In genomic region chr11:86807001-86807477, GRCm38 (mm10) we compare ENCODE assay signal across 8 mouse cellular contexts. TPM values are rescaled to one million over a fixed set of nuclear protein-coding genes. Genes with fewer than 3 reads are reported as not detected.
DNase-seq lines count a peak whose midpoint lies in the region; ATAC-seq lines count a peak whose summit lies in the region.

No protein-coding gene starts in this region.

- no peaks in the 10 kb centered on the region for H3K9me3 ChIP-seq in embryonic facial prominence, embryonic 12.5 days
- no peaks in the 10 kb centered on the region for H3K9me3 ChIP-seq in kidney, embryonic 15.5 days (replicated peaks)
- H3K9me3 ChIP-seq in midbrain, embryonic 16.5 days (replicated peaks; ENCODE audit: control insufficient read depth, low read length, poor library complexity, severe bottlenecking): no peaks in the 10 kb centered on the region
- no peaks in the 10 kb centered on the region for H3K9me3 ChIP-seq in stomach, embryonic 14.5 days (ENCODE audit: control insufficient read depth, low read depth, low read length)

- peak; percentile 39 for ATAC-seq in CD4-positive, CD25-positive, alpha-beta regulatory T cell, adult 4 months
- ATAC-seq in embryonic facial prominence, embryonic 12.5 days (ENCODE audit: insufficient number of reproducible peaks, insufficient read depth, low FRiP score, low TSS enrichment): peak; percentile 56; the same call in 1 of the 2 replicates
- ATAC-seq in kidney, embryonic 15.5 days (replicated peaks; ENCODE audit: low FRiP score): peak; percentile 75
- peak; percentile 94 for ATAC-seq in midbrain, embryonic 16.5 days
- ATAC-seq in stomach, embryonic 14.5 days (ENCODE audit: insufficient number of reproducible peaks, insufficient read depth, low FRiP score, low read depth): peak; percentile 64; the same call in 1 of the 2 replicates

- peak overlapping the region; percentile 69 for H3K4me2 ChIP-seq in embryonic facial prominence, embryonic 12.5 days (replicated peaks)
- H3K4me2 ChIP-seq in kidney, embryonic 15.5 days: peak overlapping the region; percentile 77
- peak overlapping the region; percentile 77 for H3K4me2 ChIP-seq in midbrain, embryonic 16.5 days (ENCODE audit: low read length)
- peak overlapping the region; percentile 81 for H3K4me2 ChIP-seq in stomach, embryonic 14.5 days (replicated peaks; ENCODE audit: low read depth, low read length)

- peaks cover 9% of the 10 kb centered on the region; the same call in 1 of the 2 replicates for H3K36me3 ChIP-seq in embryonic facial prominence, embryonic 12.5 days
- peaks cover 41% of the 10 kb centered on the region for H3K36me3 ChIP-seq in kidney, embryonic 15.5 days
- peaks cover 7% of the 10 kb centered on the region; the same call in 1 of the 2 replicates for H3K36me3 ChIP-seq in midbrain, embryonic 16.5 days (ENCODE audit: control insufficient read depth, insufficient read depth, low read length)
- peaks cover 7% of the 10 kb centered on the region; the same call in 1 of the 2 replicates for H3K36me3 ChIP-seq in stomach, embryonic 14.5 days (ENCODE audit: control insufficient read depth, insufficient read depth, low read length)

- 0% methylated on average over 25 of the region's 25 CpGs for WGBS in embryonic facial prominence, embryonic 12.5 days
- under 1% methylated on average over 25 of the region's 25 CpGs for WGBS in kidney, embryonic 15.5 days
- 0% methylated on average over 25 of the region's 25 CpGs for WGBS in midbrain, embryonic 16.5 days
- under 1% methylated on average over 25 of the region's 25 CpGs for WGBS in stomach, embryonic 14.5 days

- H3K9ac ChIP-seq in embryonic facial prominence, embryonic 12.5 days: peak overlapping the region; percentile 83
- peak overlapping the region; percentile 73 for H3K9ac ChIP-seq in kidney, embryonic 15.5 days
- H3K9ac ChIP-seq in midbrain, embryonic 16.5 days (ENCODE audit: low read depth, low read length): peak overlapping the region; percentile 70
- peak overlapping the region; percentile 39 for H3K9ac ChIP-seq in stomach, embryonic 14.5 days (replicated peaks; ENCODE audit: low read depth, low read length)

- H3K4me1 ChIP-seq in embryonic facial prominence, embryonic 12.5 days: peaks cover 5% of the 10 kb centered on the region; the same call in 1 of the 2 replicates
- H3K4me1 ChIP-seq in kidney, embryonic 15.5 days: peaks cover 11% of the 10 kb centered on the region
- H3K4me1 ChIP-seq in midbrain, embryonic 16.5 days (ENCODE audit: control insufficient read depth, insufficient read depth, low read length): peaks cover 7% of the 10 kb centered on the region; the same call in 1 of the 2 replicates
- H3K4me1 ChIP-seq in stomach, embryonic 14.5 days (ENCODE audit: control insufficient read depth, insufficient read depth, low read length): no peaks in the 10 kb centered on the region

- H3K27me3 ChIP-seq in embryonic facial prominence, embryonic 12.5 days: no peaks in the 10 kb centered on the region
- no peaks in the 10 kb centered on the region for H3K27me3 ChIP-seq in kidney, embryonic 15.5 days
- H3K27me3 ChIP-seq in midbrain, embryonic 16.5 days (ENCODE audit: control insufficient read depth, insufficient read depth, low read depth, low read length): no peaks in the 10 kb centered on the region
- H3K27me3 ChIP-seq in stomach, embryonic 14.5 days (ENCODE audit: control insufficient read depth, insufficient read depth, low read length): no peaks in the 10 kb centered on the region

- peak overlapping the region; percentile 90 for H3K4me3 ChIP-seq in embryonic facial prominence, embryonic 12.5 days
- peak overlapping the region; percentile 97 for H3K4me3 ChIP-seq in kidney, embryonic 15.5 days (replicated peaks)
- peak overlapping the region; percentile 89 for H3K4me3 ChIP-seq in midbrain, embryonic 16.5 days (ENCODE audit: low read depth, low read length)
- peak overlapping the region; percentile 72 for H3K4me3 ChIP-seq in stomach, embryonic 14.5 days (ENCODE audit: low read depth, low read length)

- peak; percentile 73 for DNase-seq in adrenal gland, postnatal 10 days
- peak; percentile 32 to 38 for DNase-seq in heart, adult 9 months (ENCODE audit: low spot score in 2 of 2)
- DNase-seq in liver: peak; percentile 48

- H3K27ac ChIP-seq in embryonic facial prominence, embryonic 12.5 days: peak overlapping the region; percentile 80
- H3K27ac ChIP-seq in kidney, embryonic 15.5 days: peak overlapping the region; percentile 84
- H3K27ac ChIP-seq in midbrain, embryonic 16.5 days (ENCODE audit: low read length): peak overlapping the region; percentile 76
- peak overlapping the region; percentile 24; the same call in 1 of the 2 replicates for H3K27ac ChIP-seq in stomach, embryonic 14.5 days (ENCODE audit: low read length)

RNA-seq across cellular contexts. Expression of gene Dhx40, which starts 0.5 kb away (rescaled TPM):
- 10 to 100 TPM; 23.6 to 24.4 TPM for polyA plus RNA-seq in CD4-positive, CD25-positive, alpha-beta regulatory T cell, adult 4 months (2017; shearing (Covaris generic))
- 10 to 100 TPM; 28.8 to 33.4 TPM for total RNA-seq in adrenal gland, postnatal 10 days (2021)
- 29.0 and 31.2 TPM in 2 replicates for polyA plus RNA-seq in embryonic facial prominence, embryonic 12.5 days (2016; fragmentation: Nextera tagmentation; extraction: Ambion mirVana)
- polyA plus RNA-seq in kidney, embryonic 15.5 days (2015; fragmentation: Nextera tagmentation; extraction: Ambion mirVana): 33.4 and 37.5 TPM in 2 replicates
- polyA plus RNA-seq in midbrain, embryonic 16.5 days (2015; fragmentation: Nextera tagmentation; extraction: Ambion mirVana): 19.6 and 21.5 TPM in 2 replicates
- 22.6 and 24.8 TPM in 2 replicates for polyA plus RNA-seq in stomach, embryonic 14.5 days (2014; fragmentation: Nextera tagmentation; extraction: Ambion mirVana)

RNA-seq across cellular contexts. Expression of gene Cltc, which starts 49.7 kb away (rescaled TPM):
- polyA plus RNA-seq in CD4-positive, CD25-positive, alpha-beta regulatory T cell, adult 4 months (2017; shearing (Covaris generic)): 10 to 100 TPM; 80.2 to 87.2 TPM
- total RNA-seq in adrenal gland, postnatal 10 days (2021): 100 to 1,000 TPM; 204 to 229 TPM
- polyA plus RNA-seq in embryonic facial prominence, embryonic 12.5 days (2016; fragmentation: Nextera tagmentation; extraction: Ambion mirVana): 127 and 135 TPM in 2 replicates
- polyA plus RNA-seq in kidney, embryonic 15.5 days (2015; fragmentation: Nextera tagmentation; extraction: Ambion mirVana): 148 and 157 TPM in 2 replicates
- 167 and 177 TPM in 2 replicates for polyA plus RNA-seq in midbrain, embryonic 16.5 days (2015; fragmentation: Nextera tagmentation; extraction: Ambion mirVana)
- polyA plus RNA-seq in stomach, embryonic 14.5 days (2014; fragmentation: Nextera tagmentation; extraction: Ambion mirVana): 175 and 182 TPM in 2 replicates

Comparison
In these comparisons a context has a peak if more than half of its experiments do, and no peak if none do; other contexts are left out.
1. Peak in every context shown above with its lines: DNase-seq, ATAC-seq, H3K4me3 ChIP-seq and H3K27ac ChIP-seq.
2. ATAC-seq: peak in every context shown above with its lines; median percentile 94 in midbrain, embryonic 16.5 days; 75 in kidney, embryonic 15.5 days; 64 in stomach, embryonic 14.5 days; 56 in embryonic facial prominence, embryonic 12.5 days; 39 in CD4-positive, CD25-positive, alpha-beta regulatory T cell, adult 4 months.
3. H3K27ac ChIP-seq: peak in every context shown above with its lines; median percentile 84 in kidney, embryonic 15.5 days; 80 in embryonic facial prominence, embryonic 12.5 days; 76 in midbrain, embryonic 16.5 days; 24 in stomach, embryonic 14.5 days.